Mouse (Mus musculus) kidney, adult 18-20 months (tissue): ENCODE measurements at regions not wholly inside any gene's neighbourhood (a gene's known extent, or its start where the extent isn't known, plus 50 kb on each side); places are given as distances from the start of the nearest gene placed in this dataset.

Source experiments
- DNase-seq: peaks from one replicate; pipeline ENCODE4 v3.0.0; 2021

- no peak for DNase-seq
Observed at GRCm38 (mm10) chr11:17324651-17325050, 67.3 kb downstream of the C1d start.

DNA sequence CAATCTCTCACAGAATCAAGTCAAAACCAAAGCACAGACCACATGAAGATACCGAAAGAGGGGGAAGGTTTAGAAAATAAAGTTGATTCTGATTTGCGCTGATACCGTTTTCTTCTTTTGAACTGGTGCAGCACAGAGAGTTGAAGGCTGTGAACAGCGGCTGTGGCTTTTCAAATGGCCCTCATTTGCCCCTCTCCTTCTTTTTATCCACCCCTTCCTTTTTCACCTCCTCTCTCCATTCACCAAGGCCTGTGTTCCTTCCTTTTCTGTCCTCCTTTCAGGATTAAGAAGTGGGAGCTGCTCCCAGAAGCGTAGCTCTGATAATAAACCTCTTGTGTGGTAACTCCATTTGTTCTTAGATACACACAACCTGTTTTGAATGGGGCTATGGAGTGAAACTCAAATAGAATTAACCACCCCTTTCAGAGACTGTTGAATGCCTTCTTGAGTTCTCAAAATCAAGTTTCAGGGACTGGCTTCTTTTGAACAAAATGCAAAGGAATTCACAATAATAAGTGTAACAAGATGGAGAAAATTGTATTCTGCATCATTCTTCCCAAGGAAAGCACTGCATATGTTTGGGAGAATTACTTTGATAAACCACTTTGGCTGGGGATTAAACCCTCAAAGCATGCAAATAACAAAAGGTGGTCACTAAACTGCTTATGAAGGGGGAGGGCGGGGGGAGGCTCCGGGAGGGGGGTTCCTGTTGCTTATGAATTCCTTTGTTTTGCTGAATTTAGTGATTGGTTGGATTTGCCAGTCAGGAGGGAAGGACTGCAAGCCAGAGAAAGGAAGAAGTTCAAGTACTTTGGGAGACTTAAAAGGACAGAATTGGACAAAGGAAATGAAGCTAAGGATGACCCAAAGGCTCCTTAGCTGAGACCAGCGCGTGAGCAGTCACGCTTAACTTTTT, 68.6 kb downstream of the C1d start:
- DNase-seq: no peak

- no peak for DNase-seq
Observed at GRCm38 (mm10) chr11:17326695-17327094, 69.3 kb downstream of the C1d start.

DNA sequence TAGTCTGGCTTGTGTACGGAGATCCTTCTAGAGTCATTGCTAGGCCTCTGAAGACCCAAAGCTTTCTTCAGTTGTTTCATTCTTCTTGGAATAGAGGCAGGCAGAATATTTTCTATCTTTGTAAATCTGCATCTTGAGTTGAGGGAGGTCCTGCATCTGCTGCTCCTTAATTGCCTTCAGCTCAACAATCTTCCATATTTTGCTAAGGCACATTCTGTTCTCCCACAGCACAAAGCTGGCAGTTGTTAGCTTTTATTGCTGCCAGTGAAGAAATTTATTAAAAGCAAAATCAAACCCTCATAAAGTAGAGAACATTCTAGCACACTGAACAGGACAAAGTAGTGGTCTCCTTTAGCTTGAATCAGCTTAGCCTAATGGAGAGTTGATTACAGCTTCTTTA, 94.1 kb downstream of the C1d start:
- DNase-seq: no peak

GRCm38 (mm10) chr11:17352148-17353130, 95.1 kb downstream of the C1d start:
- DNase-seq: peak; percentile 9

- DNase-seq: no peak
Observed at GRCm38 (mm10) chr11:17359698-17360254, 102.4 kb downstream of the C1d start.

DNA sequence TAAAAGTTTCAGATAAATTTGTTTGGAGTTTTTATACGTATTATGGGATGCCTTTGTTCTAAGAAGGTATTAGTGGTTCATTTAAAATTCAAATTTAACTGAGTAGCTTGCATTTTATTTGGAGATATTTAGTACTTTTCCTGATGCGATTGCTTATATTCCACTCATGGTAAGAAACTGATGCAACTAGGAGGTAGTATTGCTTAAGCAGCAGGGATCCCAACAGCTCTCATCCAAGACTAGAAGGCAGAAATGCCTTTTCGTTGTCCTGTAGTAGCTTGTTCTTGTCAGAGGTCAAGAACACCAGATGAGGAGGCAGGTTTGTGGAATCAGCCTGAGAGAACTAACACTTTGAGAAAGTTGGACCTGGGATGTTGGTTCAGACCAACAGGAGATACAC, 120.5 kb downstream of the C1d start:
- no peak for DNase-seq

- DNase-seq: no peak
Observed at GRCm38 (mm10) chr11:17386756-17387155, 129.4 kb downstream of the C1d start.

GRCm38 (mm10) chr11:17393832-17394231, 136.5 kb downstream of the C1d start:
- no peak for DNase-seq

DNA sequence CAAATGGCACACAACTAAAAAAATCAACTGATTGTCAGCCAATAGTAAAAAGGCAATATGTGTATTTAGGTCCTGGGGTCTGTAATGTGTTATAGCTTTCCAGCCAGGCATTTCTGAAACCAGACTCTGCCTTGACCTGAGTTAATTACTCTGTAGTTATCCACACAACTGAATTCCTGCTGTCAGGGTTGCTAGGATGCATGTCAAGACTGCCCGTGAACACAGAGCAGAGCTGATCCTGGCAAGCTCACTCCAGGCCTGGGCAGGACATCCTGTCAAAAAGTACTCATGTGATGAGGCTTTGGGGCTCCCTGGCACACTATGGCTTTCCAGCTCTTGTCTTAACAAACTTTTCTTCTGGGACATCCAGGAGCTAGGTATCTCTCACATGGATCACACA, 157.2 kb downstream of the C1d start:
- no peak for DNase-seq

DNA sequence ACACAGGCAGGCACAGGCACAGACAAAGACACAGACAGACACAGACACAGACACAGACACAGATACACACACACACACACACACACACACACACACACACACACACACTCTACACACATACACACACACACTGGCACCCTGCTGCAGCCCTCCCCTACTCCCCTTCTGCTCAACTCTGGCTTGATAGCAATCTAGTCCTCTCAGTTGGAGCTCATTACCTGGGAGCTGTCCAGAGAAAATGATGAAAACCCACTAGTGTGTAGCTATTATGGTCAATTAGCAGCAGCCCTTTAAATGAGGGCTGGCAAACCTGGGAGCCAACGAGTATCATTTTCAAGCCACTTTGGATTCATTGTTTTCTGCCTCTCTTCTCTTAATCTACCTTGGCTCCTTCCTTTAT, 157.8 kb downstream of the C1d start:
- no peak for DNase-seq

DNA sequence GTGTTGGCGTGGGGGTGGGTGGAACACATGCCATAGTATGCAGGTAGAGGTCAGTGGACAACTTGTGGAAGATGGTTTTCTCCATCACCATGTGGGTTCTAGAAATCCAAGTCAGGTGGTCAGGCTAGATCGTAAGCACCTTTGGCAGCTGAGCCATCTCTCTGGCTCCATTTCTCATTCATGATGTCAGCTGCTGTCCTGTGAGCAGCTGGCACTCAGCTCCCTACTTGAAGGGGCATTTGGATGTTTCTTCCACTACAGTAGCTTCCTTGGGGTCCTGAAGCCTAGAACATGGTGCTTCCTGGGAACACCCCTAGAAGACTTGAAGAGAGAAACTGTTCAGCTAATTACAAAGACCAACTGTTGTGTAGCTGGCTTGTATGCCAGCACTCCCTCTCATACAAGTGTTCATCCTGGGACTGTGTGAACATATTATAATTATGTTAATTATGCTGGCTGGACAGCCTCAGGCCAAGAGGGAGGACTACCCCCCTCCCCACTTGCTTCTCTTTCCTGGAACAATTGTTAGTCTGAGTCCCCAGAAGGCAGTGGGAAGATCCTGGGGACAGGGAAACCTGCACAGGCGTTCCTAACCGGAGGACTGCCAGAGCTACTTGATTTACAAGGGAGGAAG, 160.4 kb downstream of the C1d start:
- no peak for DNase-seq

GRCm38 (mm10) chr11:17442133-17442532, 184.8 kb downstream of the C1d start:
- no peak for DNase-seq

GRCm38 (mm10) chr11:17449289-17449688, 191.9 kb downstream of the C1d start:
- no peak for DNase-seq

GRCm38 (mm10) chr11:17450360-17451045, 193.1 kb downstream of the C1d start:
- no peak for DNase-seq

DNA sequence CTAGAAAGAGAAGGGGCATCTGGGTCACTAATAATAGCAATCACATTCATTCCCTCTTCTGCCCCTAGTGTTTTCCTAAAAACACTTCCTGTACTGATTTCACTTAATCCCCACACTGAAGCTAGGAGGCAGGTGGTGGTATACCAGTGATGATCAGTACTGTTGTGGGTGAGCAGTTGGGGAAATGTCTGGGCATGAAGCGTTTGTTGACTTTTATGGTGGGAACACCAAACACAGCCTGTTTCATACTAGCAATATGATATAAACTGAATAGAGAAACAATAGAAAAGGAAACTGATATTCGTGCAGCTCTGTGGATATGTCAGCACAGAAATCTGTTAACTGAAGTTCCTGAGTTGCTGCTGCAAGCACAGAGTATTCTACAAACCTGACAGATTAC, 194.1 kb downstream of the C1d start:
- DNase-seq: no peak

DNA sequence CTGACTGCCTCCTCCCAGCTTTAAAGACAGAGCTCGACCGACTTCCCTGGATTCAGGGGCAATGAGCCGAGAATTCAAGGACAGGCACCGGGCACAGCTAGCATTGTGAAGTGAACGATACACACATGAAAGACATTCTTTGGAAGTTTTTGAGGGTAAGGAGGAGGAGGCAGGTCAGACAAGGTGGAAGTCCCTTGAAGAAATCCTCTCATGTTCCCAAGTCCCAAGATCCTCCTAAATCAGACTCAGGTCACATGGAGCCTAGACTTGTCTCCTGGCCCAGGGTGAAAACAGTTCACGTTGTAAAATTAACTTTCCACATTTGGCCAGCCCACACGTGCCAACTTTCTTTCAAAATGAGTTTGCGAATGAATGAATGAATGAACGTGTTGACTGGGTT, 196.2 kb downstream of the C1d start:
- DNase-seq: no peak

DNA sequence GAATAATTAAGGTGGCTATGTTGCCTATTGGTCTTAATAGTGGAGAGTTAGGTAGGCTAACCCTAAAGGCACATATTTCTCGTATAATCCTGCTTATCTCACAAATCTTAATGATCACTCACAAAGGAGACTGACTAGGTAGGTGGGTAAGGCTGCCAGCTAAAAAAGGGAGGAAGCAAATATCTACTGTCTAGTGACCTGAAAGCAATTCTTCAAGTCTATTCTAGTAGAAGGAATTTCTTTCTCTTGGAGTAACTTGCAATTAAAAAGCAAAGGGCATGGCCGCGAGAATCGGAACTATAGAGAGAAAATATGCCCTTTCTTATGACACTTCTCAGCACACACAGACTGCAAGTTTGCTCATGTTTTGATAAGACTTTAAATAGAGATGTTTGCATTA, 201.6 kb downstream of the C1d start:
- no peak for DNase-seq

GRCm38 (mm10) chr11:17460024-17460919, 202.9 kb downstream of the C1d start:
- no peak for DNase-seq

DNA sequence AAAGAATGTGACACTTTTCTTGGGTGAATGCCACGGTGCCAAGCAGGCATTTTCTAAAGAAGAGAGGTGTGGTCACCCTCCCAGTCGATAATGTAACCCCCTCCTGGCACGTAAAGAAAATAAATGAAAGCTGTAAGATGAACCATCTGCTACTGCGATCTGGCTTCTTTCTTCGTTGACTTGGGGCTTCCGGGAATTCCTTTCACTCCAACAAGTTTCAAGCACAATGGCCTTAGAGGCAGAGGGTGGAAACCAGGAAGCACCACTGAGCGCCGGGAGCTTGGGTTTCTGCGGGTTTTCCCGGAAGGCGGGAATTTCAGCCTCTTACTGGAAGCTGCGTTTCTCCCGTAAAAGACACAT, 203.5 kb downstream of the C1d start:
- no peak for DNase-seq

DNA sequence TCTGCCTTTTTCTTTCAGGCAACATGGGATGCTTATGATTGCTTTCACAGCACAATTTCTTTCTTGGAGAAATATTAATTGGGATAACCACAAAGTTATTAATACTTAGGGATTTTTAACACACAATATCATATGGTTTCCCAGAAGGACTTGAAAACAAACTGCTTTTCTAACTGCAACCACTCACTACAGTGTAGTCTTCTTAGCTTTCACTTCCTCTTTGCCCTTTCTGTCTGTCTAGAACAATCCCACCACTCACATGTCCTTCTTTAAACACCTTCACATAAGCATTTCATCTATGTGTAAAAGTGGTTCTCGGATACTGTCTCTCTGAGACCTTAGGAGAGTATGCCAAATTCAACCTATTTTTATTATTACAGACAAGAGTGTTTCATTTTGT, 204.3 kb downstream of the C1d start:
- no peak for DNase-seq
